Mouse (Mus musculus) erythroid progenitor cell, adult 5-6 weeks (primary cell): ENCODE measurements around the gene Crabp2. TPM values are rescaled to one million over a fixed set of nuclear protein-coding genes. Genes with fewer than 3 reads are reported as not detected.

Experiments used
- ATAC-seq: replicated peaks from 2 replicates; pipeline ENCODE4 v1.8.0; 2016; ENCODE audit warnings: moderate number of reproducible peaks, mild to moderate bottlenecking, moderate TSS enrichment, inconsistent platforms; ENCODE audit not compliant: poor library complexity, low FRiP score, severe bottlenecking
- total RNA-seq, 2 experiments: library from RNA; stranded (forward) in 1 of 2; stranded (reverse) in 1 of 2; fragments of 150-400 nt in 1 of 2; fragments of 186-747, 209-891 nt in 1 of 2; gene quantifications; 2 replicates each; pipeline versions ENCODE4 v1.2.3 to v1.2.4; 2015 to 2017; ENCODE audit warnings: low replicate concordance in 2 of 2

Gene Crabp2
- total RNA-seq, 2 experiments from 2014 or later: not detected

DNA sequence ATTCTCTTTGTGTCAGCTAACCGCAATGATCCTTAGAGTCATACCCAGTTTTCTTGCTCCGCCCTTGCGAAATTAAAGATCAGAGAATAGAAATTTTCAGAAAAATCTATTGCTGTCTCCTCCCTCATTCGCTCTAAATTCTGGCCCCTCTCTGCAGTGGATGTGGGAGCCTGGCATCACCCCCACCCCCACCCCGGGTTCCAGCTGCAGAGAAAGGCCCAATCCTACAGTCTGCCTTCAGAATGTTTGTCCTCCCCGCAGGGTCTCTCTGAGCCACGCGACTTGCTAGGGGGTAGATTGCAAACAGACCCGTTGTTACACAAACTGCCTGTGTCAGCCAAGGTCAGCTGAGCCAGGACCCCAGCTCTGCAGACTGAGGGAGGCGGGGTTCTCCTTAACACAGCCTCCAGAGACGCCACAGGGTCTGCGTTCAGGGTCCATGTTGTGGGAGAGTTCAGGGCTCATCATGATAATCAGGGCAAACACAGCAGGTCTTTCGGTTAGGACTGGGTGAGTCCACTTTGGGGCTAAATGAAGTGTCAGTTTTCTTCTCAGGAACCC, 1.6 kb downstream of the Crabp2 start:
- no peak for ATAC-seq

- ATAC-seq: no peak
These were observed 3.5 kb downstream of the Crabp2 start for GRCm38 (mm10) chr3:87951946-87952345.

DNA sequence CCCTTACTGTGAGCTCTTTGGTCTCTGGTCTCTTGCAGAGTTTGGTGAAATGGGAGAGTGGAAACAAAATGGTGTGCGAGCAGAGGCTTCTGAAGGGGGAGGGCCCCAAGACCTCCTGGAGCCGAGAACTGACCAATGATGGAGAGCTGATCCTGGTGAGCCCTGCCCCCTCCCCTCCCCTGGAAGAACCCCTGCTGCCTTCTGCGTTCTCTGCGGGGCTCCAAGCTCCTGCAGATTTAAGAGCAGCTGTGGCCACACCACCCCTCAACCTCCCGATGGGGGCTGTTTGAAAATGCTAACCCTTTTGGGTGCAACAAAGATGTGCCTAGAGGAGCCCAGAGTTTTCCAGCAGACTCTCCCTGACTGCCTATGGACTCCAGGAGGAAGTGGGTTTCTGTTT, 4.0 kb downstream of the Crabp2 start:
- no peak for ATAC-seq

DNA sequence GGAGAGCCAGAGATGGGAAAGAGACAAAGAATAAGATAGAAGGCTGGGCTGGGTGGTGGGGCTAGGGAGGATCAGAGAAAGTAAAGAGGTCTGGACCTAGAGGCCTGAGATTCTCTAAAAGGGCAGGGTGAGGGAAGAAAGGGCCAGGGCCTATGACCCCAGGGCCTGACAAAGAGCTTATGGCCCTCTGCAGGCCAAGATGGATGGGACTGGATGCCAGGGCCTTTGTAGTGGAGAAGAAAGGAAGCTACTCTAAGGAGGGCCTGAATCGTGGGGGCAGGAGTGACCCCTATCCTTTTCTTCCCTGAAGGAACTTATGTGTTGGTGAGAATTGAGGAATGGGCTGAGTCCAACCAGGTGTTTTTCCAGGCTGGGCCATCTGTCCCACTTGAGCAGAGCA, 9.6 kb downstream of the Crabp2 start:
- ATAC-seq: no peak

DNA sequence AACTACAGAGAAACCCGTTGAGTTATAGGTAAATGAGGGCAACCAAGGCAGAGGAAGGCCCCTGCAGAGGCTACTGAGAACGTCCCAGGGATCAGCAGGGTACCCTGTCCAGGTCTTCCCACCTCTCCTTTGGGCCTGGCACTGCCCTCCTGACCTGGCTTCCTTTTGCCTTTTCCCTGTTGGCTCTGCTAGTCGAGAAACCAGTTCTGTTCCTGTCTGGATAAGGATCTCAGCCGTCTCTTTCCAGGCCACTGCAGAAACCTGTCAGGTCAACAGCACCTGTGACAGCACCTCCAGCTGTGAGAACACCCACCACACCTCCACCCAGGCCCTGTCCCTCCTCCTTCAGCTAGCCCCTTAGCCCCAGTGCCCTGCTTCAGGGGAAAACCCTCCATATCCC, 10.0 kb downstream of the Crabp2 start:
- ATAC-seq: no peak

GRCm38 (mm10) chr3:87958967-87959366, 10.5 kb downstream of the Crabp2 start:
- ATAC-seq: no peak

DNA sequence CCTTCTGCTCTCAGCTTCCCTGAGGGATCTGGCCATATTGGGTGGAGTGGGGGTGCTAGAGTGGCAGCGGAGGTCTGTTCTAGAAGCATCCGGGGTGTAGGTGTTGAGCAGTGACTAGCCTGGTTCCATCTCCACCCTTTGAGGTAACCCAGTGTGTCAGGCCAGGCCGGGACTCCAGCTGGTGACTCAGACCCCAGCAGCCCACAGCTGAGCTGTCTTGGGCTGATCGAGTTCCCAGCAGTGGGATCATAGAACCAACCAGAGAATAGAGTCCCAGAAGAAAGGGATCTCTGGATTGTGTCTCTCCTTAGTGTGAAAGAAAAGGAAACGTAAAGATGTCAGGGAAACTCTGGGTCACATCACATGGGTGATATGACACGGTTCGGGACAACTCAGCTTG, 10.9 kb downstream of the Crabp2 start:
- no peak for ATAC-seq

DNA sequence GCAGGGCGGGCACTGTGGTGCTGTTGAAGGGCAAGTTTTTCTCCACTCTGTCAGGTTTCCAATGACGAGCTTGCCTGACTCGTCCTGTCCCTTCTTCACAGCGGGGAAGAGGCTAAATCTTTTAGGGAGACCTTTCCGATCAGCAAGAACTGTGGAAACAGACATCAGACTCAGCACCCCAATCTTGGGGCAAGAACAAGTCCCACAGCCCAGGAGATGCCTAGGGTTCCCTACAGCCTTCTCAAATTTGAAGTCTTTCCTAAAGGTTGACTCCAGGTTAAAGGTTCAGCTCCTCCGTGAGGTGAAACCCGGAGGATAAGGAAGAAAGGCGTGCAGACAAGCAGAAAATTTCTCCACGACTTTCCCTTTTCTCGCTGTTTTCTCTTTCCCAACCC, 11.7 kb downstream of the Crabp2 start:
- ATAC-seq: no peak

- ATAC-seq: peak; percentile 82
These were observed 12.2 kb downstream of the Crabp2 start for GRCm38 (mm10) chr3:87960586-87961191.

GRCm38 (mm10) chr3:87970184-87970938, 21.9 kb downstream of the Crabp2 start:
- ATAC-seq: no peak

- no peak for ATAC-seq
These were observed 22.5 kb downstream of the Crabp2 start, which contains the start of gene Nes for GRCm38 (mm10) chr3:87970939-87971488. TSS of gene Nes (plus strand) at chr3:87971078.

DNA sequence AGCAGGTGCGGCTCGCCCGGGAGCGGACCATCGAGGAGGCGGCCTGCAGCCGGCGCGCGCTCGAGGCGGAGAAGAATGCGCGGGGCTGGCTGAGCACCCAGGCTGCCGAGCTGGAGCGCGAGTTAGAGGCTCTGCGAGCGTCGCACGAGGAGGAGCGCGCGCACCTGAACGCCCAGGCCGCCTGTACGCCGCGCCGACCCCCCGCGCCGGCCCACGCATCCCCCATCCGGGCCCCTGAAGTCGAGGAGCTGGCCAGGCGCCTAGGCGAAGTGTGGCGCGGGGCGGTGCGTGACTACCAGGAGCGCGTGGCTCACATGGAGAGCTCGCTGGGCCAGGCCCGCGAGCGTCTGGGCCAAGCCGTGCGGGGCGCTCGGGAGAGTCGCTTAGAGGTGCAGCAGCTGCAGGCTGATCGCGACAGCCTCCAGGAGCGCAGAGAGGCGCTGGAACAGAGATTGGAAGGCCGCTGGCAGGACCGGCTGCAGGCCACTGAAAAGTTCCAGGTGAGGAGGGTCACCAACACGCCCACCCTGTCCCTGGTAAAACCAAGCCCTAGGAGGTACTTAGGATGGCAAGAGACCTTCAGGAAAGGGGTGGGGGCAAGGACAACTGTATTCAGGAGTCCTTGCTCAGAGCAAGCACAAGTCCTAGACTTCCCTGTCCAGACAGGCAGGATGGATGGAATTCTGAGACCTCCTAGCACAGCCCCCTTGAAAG, 23.2 kb downstream of the Crabp2 start:
- ATAC-seq: no peak

DNA sequence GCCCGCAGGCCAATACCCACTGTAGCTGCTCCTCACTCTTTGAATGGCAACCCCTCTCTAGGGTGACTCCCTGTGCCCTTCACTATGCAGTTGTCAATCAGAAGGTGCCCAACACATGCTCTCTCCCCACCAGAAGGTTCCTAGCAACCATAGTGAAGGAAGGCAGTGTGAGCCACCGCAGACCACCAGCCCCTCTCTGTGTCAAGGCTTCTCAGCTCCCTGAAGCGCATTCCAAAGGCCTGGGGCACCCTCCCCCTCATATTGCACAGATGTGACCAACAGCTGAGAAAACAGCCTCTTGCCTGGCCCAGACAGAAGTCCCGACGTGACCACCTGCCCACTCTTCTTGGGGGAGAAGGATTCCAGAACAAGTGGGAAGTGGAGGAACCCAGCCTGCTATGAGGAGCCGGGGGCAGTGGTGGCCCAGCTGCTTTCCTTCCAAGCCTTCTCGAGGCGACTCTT, 23.8 kb downstream of the Crabp2 start:
- no peak for ATAC-seq

DNA sequence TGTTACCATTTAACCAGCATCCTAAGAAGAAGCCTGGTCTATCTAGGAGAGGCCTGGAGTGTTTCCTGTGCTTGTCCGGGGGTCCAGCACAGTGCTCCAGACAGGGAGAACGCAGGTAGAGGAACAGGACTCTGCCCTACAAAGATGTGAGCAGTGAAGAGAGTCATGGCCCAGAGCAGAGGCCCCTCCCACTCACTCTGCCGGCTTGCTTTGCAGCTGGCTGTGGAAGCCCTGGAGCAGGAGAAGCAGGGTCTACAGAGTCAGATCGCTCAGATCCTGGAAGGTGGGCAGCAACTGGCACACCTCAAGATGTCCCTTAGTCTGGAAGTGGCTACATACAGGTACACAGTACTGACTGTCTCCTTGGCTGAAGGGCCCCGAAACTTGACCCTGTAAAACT, 24.3 kb downstream of the Crabp2 start:
- ATAC-seq: no peak

DNA sequence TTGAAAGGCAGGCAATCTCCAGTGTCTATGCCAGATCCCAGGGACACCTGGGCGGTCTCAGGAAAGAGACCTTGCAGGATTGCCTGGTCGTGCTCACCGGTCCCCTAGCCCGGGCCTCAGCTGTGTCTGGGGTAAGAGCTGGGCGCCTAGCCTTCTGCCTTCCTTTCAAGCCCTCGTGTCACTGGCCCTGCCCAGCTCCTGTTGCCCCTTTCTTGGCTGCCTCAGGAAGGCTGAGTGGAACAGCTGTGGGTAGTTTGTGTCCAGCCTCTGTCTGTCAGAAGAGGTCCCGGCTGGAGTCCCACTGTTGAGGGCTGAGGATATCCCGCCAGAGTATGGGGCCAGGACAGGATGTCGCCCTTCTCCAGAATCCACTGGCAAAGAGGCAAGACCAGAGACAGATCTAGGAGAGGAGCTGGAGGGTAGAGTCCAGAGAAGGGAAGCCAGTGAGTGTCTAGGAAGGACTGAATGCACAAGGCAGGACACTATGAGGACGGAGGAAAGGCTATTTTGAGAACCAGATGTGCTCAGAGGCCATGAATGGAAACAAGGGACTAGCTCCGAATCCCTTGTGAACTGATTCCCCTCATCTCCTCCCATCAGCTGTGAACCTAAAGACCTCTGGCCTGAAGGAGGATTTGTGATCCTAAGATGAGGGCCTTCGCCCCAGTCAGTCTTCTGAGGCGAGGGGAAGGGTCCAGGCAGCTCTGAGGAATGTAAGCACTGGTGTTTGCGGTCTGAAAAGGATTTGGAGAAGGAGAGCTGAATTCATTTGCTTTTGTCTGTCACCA, 25.3 kb downstream of the Crabp2 start:
- no peak for ATAC-seq

DNA sequence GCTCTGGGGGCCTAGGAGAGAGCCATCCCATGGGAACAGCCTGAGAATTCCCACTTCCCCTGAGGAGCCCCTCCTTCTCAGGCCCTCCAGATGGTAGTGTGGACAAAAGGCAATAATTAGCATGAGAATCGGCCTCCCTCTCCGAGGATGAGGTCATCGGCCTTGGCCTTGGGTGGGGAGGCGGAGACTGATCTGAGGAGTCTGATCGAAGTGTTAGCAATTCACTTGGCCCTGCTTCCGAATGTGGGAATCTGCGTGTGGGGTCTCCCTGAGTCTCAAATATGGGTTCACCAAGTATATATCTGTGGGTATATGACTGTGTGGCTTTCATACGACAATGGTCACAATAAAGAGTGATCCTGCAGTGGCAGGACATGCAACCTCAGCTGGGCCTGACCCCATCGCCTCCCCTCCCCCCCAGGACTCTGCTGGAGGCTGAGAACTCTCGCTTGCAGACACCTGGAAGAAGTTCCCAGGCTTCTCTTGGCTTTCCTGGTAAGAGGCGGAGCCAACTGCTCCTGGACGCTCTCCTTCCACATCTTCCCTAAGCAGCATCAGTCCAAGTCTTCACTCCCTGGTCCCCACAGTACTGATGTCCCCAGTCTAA, 26.0 kb downstream of the Crabp2 start:
- ATAC-seq: no peak

DNA sequence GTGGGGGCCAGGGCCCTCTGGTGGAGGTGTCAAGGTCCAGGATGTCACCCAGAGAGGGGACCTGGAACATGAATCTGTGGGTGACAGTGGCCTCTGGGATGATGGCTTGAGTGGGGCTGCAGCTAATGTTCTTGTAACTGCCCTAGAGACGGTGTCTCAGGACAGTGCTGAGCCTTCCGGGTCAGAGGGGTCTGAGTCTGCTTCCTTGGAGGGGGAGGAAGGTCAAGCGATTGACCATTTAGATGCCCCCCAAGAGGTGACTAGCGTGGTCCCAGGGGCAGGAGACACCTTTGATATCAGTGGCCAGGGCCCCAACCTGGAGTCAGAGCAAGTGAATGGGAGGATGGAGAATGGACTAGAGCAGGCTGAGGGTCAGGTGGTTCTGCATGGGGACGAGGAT, 31.0 kb downstream of the Crabp2 start:
- ATAC-seq: no peak

- ATAC-seq: no peak
These were observed 31.6 kb downstream of the Crabp2 start for GRCm38 (mm10) chr3:87980085-87980484.

DNA sequence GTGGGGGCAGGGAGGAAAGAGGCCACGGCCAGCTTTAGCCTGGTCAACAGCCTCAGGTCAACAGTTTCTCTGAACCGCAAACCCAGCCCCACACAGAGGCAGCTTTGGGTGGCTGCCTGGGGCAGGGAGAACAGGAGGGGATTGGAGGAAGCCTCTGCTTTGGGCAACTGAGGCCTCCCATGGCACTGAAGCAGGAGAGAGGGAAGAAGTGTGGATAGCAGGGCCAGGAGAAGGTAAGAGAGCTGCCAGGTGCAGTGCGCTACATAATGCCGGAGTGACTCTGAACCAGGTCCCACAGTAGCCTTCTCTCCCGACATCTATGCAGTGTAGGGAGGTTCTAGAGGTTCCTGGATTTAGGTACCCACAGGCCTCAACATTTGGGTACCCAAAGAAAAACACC, 32.3 kb downstream of the Crabp2 start:
- ATAC-seq: no peak
